Mouse (Mus musculus): ENCODE results near the gene Olfr685.

DNA sequence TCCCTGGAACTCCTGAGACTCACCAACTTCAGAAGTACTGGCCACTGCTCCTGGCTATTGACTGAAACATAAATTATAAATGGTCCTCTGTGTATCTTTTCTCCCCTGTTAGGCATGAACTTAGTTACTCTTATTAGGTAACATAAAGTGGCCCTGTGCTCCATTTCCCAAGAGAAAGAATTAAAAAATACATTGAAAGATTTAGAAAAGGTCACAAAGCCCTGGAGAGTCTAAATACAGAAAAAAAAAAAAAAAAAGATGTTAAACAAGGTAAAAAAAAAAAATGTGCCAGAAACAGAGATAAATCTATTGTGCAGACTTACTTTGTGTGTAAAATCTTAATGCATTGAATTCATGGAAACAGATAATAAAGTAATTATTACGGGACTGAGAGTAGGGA is 22.3 kb downstream of the Olfr685 start, which contains the start of gene Olfr684:
- TF ChIP-seq CTCF (IDR thresholded peaks at IDR 0.05; ENCODE audit: low read depth) (no peak), EP300 (optimal IDR thresholded peaks at IDR 0.05) (no peak)

Measured in stomach, postnatal 0 days (tissue).